Mouse (Mus musculus) lung, adult 2 months (tissue): ENCODE data around the gene Lad1.

Experiments
- CTCF ChIP-seq: fragments of 200-500 bp; IDR thresholded peaks from 2 replicates; pipeline ENCODE4 v1.5.1; 2011; ENCODE audit warnings: mild to moderate bottlenecking, low read length, control low read depth; ENCODE audit not compliant: insufficient read depth
- POLR2A ChIP-seq: fragments of 200-500 bp; IDR thresholded peaks from 2 replicates; pipeline ENCODE4 v1.6.1; 2011; ENCODE audit warnings: low read depth, mild to moderate bottlenecking, control low read depth, low read length, borderline replicate concordance; ENCODE audit errors: extremely low read depth

DNA sequence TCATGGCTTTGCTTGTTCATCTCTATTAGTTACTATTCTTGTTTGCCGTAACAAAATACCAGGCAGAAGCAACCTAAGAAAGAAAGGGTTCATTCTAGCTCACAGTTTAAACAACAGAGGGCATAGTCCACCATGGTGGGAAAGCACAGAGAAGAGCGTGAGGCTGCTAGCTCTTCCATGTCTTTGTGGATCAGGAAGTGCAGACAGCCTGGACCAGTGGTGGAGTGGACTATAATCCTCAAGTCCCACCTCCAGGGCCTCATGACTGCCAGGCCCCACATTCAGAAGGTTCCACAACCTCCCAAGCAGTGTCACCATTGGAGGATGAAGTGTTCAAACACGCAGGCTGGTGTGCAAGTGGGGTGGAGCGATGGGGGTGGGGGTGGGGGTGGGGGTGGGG lies 34.8 kb downstream of the Lad1 start:
- TF ChIP-seq CTCF (no peak), POLR2A (no peak)
